Mouse (Mus musculus): ENCODE measurements around the gene Capn15.

DNA sequence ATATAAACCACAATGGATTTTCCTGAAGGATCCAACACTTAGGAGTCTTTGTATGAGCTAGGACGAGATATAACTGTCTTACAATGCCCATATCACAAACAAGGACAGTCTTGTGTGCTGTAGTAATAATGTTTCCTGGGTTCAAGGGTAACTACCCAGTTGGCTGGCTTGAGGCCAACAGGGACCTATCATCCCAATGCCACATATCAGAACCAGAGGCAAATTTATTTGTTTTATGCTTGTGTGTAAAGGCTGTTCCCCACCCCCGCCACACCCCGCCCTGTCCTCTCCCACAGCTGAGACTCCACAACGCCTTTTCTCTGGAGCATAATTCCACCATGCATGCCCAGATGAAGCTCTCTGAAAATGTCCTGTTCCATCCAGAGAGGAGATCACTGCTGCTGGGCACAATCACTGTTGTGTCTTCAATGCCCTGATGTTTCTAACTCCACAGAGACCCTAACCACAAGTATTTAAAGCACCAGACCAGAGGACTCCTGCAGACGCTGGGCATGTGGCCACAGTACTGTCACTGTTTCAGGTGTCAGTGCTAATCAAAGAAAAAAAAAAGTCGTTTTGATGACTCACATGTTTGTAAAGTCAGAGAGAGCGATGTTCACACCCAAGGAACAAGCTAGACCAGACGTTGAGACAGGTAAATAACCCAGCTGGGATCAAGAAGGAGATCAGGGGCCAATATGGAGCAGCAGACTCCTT lies 68.5 kb downstream of the Capn15 start:
- no peak for TF ChIP-seq CTCF (conservative IDR thresholded peaks at IDR 0.05; ENCODE audit: low read length)
- no peak for TF ChIP-seq POU5F1 (IDR thresholded peaks at IDR 0.05; ENCODE audit: borderline replicate concordance, low read length)
- TF ChIP-seq NANOG (IDR thresholded peaks at IDR 0.05; ENCODE audit: borderline replicate concordance, low read length): no peak

All from E14TG2a.4 (cell line).